Mouse (Mus musculus): ENCODE measurements around the gene Kidins220. TPM values are rescaled to one million over a fixed set of nuclear protein-coding genes. Genes with fewer than 3 reads are reported as not detected.
A peak's percentile ranks its signal among the peaks of the same experiment; 100 is the strongest.

The Kidins220 gene
- total RNA-seq, 2 experiments from 2014 or later, result 106 to 116 TPM

DNA sequence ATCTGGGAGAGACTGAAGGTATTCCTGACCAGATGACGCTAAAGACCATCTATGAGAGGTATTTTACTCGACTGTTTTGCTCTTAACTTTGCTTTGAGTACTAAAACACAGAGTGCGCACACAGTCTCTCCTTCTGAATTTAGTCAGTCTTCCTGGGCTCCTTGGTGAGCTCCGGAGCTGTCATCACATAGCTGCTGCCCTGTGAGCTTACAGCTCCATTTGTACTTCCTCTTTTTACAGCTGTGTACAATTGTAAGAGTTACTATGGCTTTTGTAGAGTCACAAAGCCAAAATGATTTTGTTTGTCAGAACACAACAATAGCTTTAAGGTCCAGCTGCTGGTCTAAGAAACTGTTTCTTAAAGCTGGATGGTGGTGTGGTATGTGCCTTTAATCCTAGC lies 42.3 kb downstream of the Kidins220 start:
- intact Hi-C loops (cut with DNase I), result no loop called here

DNA sequence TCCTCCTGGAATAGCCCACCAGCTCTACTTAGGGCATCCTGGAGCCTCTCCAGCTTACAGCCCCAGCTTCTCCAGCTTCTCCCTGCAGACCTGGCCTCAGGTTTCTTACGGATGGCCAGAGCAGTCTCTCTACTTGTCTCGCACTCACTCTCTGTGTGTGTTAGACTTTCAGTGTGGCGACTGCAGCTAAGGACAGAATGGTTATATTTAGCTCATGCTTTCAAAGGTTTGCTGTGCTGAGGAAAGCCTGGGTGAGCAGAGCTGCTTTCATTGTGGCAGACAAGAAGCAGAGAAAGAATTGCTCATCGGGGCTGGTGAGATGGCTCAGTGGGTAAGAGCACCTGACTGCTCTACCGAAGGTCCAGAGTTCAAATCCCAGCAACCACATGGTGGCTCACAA lies 46.3 kb downstream of the Kidins220 start:
- peak in 1 of 2 experiments; percentile 33 for DNase-seq
- intact Hi-C loops (cut with DNase I), result loop anchor here (10.0 kb wide), 1 partner anchor 1054 kb away; no protein-coding TSS in a partner anchor

More for the DNA sequence above, 42.3 kb downstream of the Kidins220 start:
- no peak for DNase-seq

DNA sequence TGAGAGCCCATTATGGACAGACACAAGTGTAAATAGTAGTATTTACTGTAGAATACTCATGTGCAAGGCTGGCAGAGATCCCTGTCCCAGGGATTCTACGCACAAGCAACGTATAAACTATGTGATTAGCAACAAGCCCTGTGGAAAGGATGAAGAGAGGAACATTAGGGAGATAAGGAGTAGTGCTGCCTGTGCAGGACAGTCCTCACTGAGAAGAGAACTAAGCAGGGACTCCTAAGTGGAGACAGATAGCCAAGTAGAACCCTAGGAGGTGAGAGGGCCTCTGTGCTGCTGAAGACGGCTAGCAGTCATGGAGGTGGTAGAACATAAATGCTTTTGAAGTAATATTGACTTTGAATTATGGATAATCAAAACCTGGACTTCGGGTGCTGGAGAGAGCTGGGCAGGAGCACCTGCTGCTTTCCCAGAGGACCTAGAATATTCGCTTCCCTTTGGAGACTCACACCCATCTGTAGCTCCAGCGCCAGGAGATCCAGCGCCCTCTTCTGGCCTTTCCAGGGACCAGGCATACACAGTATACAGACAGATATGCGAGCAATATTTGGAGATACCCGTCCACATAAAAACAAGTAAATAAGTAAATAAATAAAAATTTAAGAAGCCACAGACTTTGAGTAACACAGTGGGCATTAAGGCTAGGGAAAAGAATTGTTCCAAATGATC lies 50.3 kb downstream of the Kidins220 start:
- intact Hi-C loops (cut with DNase I), result loop anchor here (5.0 to 10.0 kb wide), 2 partner anchors 1050 to 1202 kb away; no protein-coding TSS in a partner anchor
- DNase-seq, result no peak

DNA sequence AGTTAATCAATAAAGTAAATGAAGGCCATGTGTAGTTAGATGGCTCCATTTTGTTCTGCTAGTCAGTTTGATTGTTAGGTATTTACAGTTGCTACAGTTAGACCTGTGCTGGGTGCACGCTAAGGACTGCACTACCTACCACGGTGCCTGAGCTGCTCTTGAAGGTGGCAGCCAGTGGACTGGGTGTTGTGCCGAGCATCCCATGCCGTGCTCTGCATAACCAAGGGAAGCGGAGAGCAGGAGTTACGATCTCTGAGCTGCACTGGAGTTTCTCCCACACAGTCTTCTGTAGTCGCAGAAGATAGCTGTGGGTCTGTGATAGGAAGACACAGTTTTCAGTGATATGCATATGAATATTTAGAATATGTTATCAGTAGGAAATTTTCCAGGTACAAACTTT lies 51.6 kb downstream of the Kidins220 start:
- intact Hi-C loops (cut with DNase I), result loop anchor here (5.0 to 10.0 kb wide), 2 partner anchors 1048 to 1201 kb away; no protein-coding TSS in a partner anchor

DNA sequence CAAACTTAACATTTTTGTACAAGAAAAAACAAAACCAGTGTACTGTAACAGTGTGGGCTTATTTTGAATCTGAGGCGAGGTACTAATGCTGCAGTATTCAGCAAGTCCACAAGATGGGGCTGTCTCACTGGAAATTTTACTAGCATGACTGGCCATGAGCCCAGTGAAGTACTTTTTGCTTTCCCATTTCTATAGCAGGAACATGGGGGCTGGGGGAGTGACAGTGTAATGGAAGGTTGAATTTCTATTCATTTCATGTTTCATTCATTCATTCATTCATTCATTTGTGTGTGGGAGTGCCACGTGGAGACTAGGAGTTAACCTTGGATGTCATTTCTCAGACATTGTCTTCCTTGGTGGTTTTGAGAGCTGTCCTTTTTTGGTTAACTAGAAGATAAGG lies 52.7 kb downstream of the Kidins220 start:
- peak; percentile 70 to 79 for DNase-seq
- intact Hi-C loops (cut with DNase I), result loop anchor here (5.0 to 10.0 kb wide), 2 partner anchors 1047 to 1200 kb away; no protein-coding TSS in a partner anchor

More for the DNA sequence above, 51.6 kb downstream of the Kidins220 start:
- no peak for DNase-seq

DNA sequence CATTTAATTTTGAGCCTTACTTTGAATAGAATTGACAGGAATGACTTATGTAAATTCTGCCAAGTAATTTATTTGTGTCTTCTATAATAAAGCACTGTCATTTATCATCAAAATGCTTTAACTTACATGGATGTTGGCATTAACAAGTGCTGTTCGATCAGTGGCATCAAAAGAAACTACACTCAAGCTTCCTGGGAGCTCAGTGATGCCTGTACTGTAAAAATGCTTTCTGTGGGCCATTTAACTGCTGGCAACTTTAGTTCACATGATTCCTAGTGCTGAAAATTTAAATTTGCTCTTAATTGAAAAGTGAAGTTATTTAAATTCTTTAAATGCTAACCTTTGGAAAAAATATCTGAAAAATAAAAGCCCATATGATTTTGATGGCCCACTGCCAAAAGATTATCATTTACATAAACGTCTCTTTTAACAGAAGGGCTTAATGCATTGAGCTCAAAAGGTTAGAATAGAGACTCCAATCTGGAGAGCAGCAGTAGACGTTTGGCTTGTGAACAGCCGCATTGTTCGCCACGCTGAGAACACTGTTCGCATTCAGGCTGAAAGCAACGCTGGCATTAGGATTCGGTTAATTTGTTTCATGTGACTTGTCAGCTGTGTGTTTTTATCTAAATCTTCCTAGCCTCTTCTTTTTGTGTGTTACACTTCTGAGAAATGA lies 59.1 kb downstream of the Kidins220 start:
- DNase-seq, result no peak
- intact Hi-C loops (cut with DNase I), result loop anchor here (5.0 kb wide), 1 partner anchor 1244 kb away; no protein-coding TSS in a partner anchor

DNA sequence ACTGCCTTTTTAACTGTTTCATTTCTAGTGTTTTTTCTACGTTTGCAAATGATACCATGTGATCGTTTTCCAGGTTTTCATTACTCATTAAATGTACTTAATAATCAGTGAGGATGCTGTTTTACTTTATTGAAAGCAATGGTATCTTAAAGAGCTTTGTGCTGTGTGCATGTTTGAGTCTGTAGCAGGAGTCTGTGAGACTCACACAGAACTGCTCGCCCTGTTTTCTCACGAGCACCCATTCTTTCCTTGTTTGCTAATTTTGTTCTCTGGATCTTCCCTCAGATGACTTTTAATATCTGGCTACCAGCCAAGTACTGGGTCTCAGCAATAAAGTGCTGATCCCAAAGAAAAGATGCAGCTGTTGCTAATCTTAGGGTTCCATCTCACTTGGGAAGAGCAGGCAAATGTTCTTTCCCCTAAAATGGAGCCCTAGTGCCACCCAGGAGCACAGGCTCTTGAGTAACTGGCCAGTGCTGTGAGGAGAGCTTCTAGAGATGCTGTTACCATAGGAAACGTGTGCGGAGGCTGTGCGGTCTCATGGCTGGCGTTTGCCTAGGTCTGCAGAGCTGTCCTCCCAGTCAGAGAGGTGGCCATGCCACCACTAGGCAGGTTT lies 59.7 kb downstream of the Kidins220 start:
- peak in 1 of 2 experiments; percentile 24 for DNase-seq

DNA sequence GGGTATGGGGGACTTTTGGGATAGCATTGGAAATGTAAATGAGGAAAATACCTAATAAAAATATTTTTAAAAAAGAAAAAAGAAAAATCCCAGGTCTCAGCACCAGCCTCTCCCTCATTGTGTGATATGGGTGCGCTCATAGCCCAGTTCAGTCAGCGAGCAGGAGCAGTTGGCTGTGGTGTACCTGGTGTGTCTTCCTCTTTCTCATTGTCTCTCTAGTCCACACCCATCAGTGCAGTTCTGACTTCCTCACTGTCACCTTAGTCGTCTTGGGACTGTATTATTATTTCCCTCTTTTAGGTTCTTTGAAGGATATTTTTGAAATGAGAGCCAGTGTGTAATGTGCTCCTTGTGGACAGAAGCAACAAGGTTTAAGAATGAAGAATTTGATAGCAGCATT lies 61.3 kb downstream of the Kidins220 start:
- DNase-seq, result no peak
- intact Hi-C loops (cut with DNase I), result no loop called here

More for the DNA sequence above, 59.7 kb downstream of the Kidins220 start:
- intact Hi-C loops (cut with DNase I), result loop anchor here (5.0 kb wide), 1 partner anchor 1243 kb away; no protein-coding TSS in a partner anchor

DNA sequence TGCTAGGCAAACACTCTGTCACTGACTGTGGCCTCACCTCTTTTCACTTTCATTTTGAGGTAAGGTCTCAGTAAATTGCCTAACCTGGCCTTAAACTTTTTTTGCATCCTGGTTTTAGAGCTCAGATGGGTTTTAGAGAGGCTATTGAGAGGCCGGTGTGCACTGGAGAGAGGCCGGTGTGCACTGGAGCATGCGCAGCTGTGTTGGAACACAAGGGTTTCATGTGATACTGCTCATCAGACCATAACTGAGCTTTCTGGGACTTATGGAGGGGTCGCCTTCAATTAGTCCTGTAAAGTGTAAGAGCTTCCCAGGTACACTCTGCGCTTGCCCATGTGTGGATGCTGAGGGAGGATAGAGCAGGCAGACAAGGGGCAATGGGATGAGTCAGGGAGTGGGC lies 62.5 kb downstream of the Kidins220 start:
- no peak for DNase-seq
- intact Hi-C loops (cut with DNase I), result no loop called here

DNA sequence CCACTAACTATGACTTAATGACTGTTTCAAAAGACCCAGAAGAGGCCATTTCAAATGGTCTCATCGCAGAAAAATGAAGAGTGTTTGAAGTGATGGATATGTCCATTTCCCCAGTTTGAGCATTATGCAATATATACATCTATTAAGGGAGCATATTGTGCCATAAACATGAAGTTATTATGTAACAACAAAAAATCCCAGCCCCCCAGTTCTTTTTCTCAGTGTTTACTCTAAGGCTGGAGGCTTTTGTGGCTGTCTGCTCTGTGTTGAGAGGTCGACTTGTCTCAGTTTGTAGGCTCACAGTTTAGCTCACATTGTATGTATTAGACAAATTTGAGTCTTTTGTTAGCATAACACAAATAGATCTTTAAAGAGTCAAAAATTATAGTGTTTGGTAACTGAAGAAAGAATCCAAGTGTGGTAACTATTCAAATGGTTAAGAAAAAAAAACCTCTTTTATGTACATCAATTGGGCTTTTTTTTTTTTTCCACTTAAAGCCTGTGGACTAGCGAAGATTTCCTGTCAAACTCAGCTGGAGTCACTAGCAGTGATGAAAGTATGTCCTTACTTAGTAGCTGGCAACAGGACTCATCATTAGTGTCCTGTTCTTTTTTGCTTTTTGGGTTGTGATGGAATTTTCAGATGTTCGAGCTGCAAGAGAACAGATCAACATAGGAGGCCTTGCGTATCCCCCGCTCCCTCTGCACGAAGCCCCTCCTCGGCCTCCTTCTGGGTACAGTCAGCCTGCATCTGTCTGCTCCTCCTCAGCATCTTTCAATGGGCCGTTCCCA lies 63.2 kb downstream of the Kidins220 start:
- intact Hi-C loops (cut with DNase I), result no loop called here

DNA sequence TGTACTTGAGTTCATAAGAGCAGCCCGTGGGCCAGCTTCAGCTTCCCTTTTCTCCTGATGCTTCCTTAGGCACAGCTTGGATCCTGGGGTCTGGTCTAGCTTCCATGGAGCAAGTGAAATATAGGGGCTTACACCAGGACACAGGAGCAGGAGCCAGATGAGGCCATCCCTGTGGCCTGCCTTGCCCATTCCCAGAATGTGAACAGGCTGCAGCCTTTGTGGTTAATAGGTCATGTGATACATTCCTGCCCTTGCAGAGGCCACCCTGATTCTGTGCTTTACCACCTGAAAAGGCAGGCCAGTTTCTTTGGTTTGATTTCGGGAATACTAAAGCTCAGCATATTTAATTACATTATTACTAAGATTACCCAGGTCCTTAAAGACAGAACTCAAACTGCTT lies 69.3 kb downstream of the Kidins220 start:
- intact Hi-C loops (cut with DNase I), result no loop called here
- no peak for DNase-seq

More for the DNA sequence above, 63.2 kb downstream of the Kidins220 start:
- no peak for DNase-seq

DNA sequence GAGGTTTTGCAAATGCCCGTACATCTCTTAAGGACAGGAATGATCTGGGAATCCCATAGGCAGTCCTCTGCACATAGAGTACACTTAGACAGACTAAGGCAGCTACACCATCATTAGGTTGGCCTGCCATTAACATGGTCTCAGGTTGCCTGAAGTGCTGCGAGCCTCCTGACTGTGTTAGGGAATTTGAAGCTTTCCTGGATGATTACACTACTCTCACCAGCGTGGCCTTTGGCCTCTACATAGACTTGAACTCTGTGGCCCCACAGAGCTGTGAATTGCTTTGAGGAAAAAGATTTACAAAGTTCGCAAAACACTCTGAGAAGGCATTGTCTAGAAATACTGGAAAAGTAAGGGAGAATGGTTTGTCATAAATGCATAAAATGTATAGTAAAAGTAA lies 69.9 kb downstream of the Kidins220 start:
- no peak for DNase-seq

DNA sequence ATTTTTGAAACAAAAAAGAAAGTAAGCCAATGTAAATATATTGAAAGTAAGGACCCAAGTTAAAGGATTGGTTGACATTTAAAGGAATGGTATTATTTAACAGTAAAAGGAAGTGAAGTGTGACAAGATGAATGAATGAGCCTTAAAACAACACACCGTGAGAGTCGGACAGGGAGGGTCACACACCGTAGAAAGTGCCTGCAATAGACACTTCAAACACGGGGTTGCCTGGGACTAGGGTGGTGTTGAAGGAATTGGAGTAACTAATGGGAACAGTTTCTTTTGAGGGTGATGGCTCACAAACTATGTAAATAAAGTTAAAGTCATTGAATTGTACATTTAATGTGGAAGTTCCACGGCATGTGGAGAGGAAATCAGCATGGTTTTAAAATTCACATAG lies 74.5 kb downstream of the Kidins220 start:
- intact Hi-C loops (cut with DNase I), result no loop called here
- DNase-seq, result no peak

More for the DNA sequence above, 69.9 kb downstream of the Kidins220 start:
- intact Hi-C loops (cut with DNase I), result no loop called here

DNA sequence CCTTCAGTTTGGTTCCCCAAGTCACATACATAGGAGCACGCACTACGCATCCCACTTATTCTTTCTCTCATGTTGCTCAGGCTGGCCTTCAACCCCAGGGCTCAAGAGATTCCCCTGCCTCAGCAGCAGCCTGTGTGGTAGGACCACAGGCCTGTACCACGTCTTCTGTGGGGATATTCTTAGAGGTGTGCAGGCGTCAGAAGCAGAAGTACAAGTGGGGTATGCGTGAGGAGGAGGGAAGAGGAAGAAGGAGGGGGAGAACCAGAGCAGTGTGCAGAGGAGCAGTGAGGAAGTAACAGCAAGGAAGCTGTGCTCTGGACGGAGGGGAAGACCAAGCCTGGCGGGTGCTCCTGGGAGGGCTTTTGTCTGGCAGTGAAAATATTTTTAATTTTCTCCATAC lies 79.8 kb downstream of the Kidins220 start:
- intact Hi-C loops (cut with DNase I), result no loop called here
- no peak for DNase-seq

DNA sequence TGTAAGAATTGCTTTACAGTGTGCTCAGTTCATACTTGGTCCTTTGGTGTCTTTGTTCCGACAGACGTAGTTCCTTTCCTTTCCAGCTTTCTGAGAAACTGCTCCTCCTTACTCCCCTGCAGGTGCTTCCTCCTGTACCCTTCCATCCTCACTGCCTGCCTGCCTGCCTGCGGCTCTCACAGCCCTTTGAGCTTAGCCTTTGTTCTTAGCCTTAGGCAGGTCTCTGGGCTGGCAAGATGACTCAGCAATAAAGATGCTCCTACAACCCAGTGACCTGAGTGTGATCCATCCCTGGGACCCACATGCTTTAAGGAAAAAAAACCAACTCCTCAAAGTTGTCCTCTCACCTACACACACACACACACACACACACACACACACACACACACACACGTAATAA lies 80.2 kb downstream of the Kidins220 start:
- DNase-seq, result no peak
- intact Hi-C loops (cut with DNase I), result no loop called here

DNA sequence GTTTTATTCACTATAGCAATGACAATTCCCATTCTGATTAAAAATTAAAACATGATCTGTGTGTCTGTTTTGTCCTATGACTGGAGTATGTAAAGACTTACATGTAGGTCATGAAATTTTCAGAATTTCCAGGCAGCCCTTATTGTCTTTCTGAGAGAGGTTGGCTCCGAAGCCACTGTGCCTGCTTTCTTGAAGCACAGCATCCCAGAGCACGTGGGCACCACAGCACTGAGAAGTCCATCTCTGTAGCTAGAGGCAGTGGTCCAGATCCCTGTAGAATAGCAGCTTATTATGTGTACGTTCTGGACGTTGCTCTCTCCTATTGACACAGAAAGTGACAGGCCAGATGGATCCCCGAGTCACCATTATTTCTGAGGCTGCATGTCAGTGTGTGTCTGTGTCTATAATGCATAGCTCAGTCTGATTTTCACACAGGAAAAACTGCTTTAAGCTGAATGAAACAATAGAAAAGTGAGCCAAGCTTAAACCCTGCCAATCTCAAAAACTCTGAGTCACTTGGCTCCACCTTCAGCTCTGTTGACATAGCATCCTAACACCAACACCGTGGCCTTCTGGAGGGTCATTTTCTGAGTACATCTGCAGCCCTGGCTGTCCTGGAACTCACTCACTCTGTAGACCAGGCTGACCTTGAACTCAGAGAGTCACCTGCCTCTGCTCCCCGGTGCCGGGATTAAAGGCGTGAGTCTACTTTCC lies 84.9 kb downstream of the Kidins220 start:
- intact Hi-C loops (cut with DNase I), result no loop called here
- no peak for DNase-seq

DNA sequence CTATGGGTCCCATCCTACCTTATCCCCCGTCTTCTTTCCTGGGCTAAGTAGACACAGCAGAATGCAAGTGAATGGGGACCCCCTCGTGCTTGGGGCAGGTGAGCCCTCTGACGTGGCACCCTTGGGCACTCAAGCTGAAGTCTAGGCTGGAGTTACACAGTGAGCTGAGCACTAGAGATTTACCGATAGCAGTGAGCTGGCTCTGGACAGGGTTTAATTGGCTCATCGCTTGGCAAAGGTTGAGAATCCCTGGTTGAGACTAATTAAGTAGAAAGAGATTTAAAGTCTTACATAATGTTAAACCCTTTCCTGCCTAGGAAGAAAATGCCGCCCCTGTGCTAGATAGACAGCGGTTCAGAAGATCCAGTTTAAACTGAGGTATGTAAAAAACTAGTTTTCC lies 86.2 kb downstream of the Kidins220 start:
- intact Hi-C loops (cut with DNase I), result no loop called here
- DNase-seq, result no peak

DNA sequence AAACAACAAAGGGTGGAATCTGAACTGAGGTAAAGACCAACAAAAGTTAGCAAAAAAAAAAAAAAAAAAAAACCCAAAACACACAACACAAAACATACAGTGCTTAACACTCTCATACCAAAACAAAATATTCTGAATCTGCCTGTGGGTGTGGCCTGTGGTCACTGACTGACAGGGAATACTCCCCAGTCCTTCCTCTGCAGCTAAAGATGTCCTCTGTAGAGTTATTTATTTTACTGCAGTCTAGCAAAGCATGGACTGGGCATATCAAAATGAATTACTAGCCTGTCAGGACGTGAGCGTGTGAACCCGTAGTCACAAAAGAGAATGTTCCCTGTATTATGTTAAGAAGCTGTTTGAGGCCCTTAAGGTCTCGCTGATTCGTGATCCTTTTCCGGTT lies 87.5 kb downstream of the Kidins220 start:
- intact Hi-C loops (cut with DNase I), result no loop called here
- no peak for DNase-seq

DNA sequence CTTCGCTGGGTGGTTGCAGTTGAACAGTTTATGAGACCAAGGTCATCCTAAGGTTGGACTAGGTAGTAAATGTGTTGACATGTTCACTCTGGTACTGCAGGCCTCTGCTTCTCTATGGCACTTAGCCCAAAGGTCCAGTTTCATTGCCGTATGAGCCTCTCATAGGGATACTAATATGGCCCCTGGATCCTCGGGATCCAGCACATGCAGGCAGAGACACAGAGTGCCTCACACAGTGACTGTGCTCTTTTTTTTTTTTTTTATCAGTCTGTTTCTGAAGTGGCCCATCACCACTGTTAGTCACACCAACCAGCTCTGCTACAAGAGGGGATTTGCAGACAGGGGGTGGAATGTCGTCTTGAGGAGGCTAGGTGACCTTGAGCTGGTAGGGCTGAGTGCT lies 98.6 kb downstream of the Kidins220 start:
- DNase-seq, result no peak
- intact Hi-C loops (cut with DNase I), result no loop called here

DNA sequence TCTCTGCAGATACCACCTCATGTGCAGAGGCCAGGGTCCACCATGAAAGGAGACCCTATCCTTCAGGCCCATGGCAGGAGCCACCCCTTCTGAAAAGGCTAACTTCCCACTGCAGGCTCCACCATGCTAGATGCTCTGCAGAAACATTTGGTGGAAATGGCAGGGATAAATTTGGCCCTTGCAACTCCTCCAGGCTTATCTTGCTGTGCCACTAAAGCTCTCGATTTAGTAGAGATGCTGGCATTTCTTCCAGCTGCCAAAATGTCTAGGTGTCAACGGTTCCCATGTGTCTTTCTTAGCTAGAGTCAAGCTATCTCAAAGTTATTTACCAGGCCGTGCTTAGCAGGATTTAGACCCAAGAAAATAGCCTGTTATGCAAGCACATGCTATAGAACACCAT lies 99.6 kb downstream of the Kidins220 start:
- no peak for DNase-seq
- intact Hi-C loops (cut with DNase I), result no loop called here
